Mouse (Mus musculus) myocyte (in vitro differentiated cells): ENCODE measurements around the gene Ugt1a8.

ENCODE experiments used
- E2F4 ChIP-seq: IDR thresholded peaks from one replicate; pipeline ENCODE4 v1.6.1; 2011; ENCODE audit warnings: mild to moderate bottlenecking, control low read depth, moderate library complexity; ENCODE audit not compliant: insufficient read depth
- MAX ChIP-seq: IDR thresholded peaks from one replicate; pipeline ENCODE4 v1.6.1; 2011; ENCODE audit warnings: low read depth, mild to moderate bottlenecking, control low read depth
- MYOD1 ChIP-seq, 3 experiments: IDR thresholded peaks; one replicate each; pipeline ENCODE4 v1.6.1; 2011; ENCODE audit warnings: control low read depth in 2 of 3, low read depth in 2 of 3, mild to moderate bottlenecking in 2 of 3, moderate library complexity in 1 of 3; ENCODE audit not compliant: insufficient read length in 2 of 3, control insufficient read depth in 1 of 3
- MYOG ChIP-seq, 3 experiments: IDR thresholded peaks; one replicate each; pipeline ENCODE4 v1.6.1; 2011; ENCODE audit warnings: control low read depth in 2 of 3, low read depth in 2 of 3, mild to moderate bottlenecking in 2 of 3; ENCODE audit not compliant: insufficient read length in 2 of 3, control insufficient read depth in 1 of 3, insufficient read depth in 1 of 3
- POLR2A ChIP-seq: IDR thresholded peaks from one replicate; pipeline ENCODE4 v1.6.1; 2011; ENCODE audit warnings: low read depth, mild to moderate bottlenecking, control low read depth, moderate library complexity; ENCODE audit not compliant: insufficient read length
- POLR2AphosphoS2 ChIP-seq: IDR thresholded peaks from one replicate; pipeline ENCODE4 v1.6.1; 2011; ENCODE audit warnings: low read depth, control low read depth; ENCODE audit not compliant: insufficient read length
- SRF ChIP-seq: IDR thresholded peaks from one replicate; pipeline ENCODE4 v1.6.1; 2011; ENCODE audit warnings: low read depth; ENCODE audit not compliant: control insufficient read depth, insufficient read length
- TCF12 ChIP-seq: IDR thresholded peaks from one replicate; pipeline ENCODE4 v1.6.1; 2011; ENCODE audit warnings: mild to moderate bottlenecking, control low read depth; ENCODE audit not compliant: poor library complexity, insufficient read depth, severe bottlenecking
- TCF3 ChIP-seq: IDR thresholded peaks from one replicate; pipeline ENCODE4 v1.6.1; 2011; ENCODE audit warnings: low read depth, control low read depth; ENCODE audit not compliant: insufficient read length
- USF1 ChIP-seq: IDR thresholded peaks from one replicate; pipeline ENCODE4 v1.6.1; 2011; ENCODE audit warnings: low read depth, mild to moderate bottlenecking, control low read depth, moderate library complexity

GRCm38 (mm10) chr1:88137264-88137663 lies 49.7 kb downstream of the Ugt1a8 start:
- TF ChIP-seq POLR2A, result no peak
- TF ChIP-seq TCF3, result no peak
- TF ChIP-seq MYOG (IDR thresholded peaks at IDR 0.05; ENCODE audit: control insufficient read depth in 1 of 3, insufficient read depth in 1 of 3, insufficient read length in 2 of 3, low read depth in 2 of 3), result no peak
- TF ChIP-seq POLR2AphosphoS2, result no peak
- no peak for TF ChIP-seq E2F4
- no peak for TF ChIP-seq USF1
- TF ChIP-seq MYOD1 (IDR thresholded peaks at IDR 0.05; ENCODE audit: control insufficient read depth in 1 of 3, insufficient read length in 2 of 3, low read depth in 2 of 3), result no peak
- TF ChIP-seq TCF12, result no peak
- TF ChIP-seq MAX, result no peak
- TF ChIP-seq SRF, result no peak
